Mouse (Mus musculus): ENCODE data around the gene Rpl36a. TPM values are rescaled to one million over a fixed set of nuclear protein-coding genes. Genes with fewer than 3 reads are reported as not detected.

The Rpl36a gene
- polyA plus RNA-seq, 1 experiment, result 699 TPM

DNA sequence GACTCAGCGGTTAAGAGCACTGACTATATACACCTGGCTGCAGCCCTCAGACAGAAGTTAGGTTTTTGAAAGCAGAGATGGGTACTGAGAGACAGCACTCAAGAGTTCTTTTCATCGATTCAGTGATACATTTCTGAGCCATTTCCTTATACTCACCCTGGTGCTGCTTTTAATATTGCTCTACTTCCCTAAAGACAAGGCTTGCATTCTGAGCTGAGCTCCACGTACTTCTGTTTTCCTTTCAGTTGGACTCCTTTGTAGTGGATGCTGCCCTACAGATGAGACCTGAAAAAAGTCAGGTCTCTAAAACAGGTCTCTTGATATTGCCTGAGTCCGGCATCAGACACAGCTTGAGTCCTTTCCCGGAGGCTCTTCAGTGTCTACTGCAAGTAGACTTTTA is 47.3 kb downstream of the Rpl36a start:
- DNase-seq (ENCODE audit: low read depth), result no peak
- no peak for TF ChIP-seq CTCF (IDR thresholded peaks at IDR 0.05; ENCODE audit: borderline replicate concordance, extremely low read depth, insufficient read depth, insufficient read length)
- TF ChIP-seq POLR2A (IDR thresholded peaks at IDR 0.05; ENCODE audit: borderline replicate concordance, extremely low read depth, insufficient read depth, insufficient read length, poor library complexity, severe bottlenecking), result no peak

DNA sequence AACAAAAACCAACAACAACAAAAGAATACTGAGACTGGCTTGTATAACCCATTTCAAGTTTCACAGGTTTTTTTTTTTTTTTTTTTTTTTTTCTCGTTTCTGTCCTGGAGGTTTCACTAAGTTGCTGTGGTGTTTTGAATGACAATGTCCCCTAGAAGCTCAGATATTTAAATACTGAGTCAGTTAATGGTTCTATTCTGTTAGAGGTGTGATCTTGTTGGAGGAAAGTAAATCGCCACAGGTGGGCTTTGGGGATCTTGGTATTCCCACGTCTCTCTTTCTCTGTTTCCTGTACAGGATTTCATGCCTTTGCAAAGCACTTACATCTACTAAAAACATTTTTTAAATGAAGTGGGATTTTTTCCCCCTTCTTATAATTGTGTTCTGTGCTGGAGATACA is 49.7 kb downstream of the Rpl36a start:
- no peak for DNase-seq (ENCODE audit: low read depth)
- TF ChIP-seq POLR2A (IDR thresholded peaks at IDR 0.05; ENCODE audit: borderline replicate concordance, extremely low read depth, insufficient read depth, insufficient read length, poor library complexity, severe bottlenecking) (no peak), CTCF (IDR thresholded peaks at IDR 0.05; ENCODE audit: borderline replicate concordance, extremely low read depth, insufficient read depth, insufficient read length) (no peak)

DNA sequence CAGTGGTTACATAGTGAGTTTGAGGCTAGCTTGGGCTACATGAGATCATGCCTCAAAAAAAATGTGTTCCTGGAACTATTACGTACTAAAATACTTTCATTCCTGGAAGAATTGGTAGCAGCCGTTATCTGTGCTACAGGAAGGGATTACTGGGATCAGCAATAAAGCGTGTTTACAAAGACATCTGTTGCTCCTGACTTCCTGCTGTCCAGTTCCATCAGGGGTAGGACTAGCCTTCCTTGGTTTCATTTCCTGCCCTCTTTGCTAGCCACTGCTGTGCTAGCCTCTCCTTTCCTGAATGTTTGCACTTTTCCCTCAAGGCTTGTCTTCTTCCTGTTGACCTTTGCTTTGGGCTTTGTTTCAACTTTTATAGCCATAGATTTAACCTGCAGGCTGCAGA is 50.4 kb downstream of the Rpl36a start:
- no peak for DNase-seq (ENCODE audit: low read depth)

More for the DNA sequence above, 50.4 kb downstream of the Rpl36a start:
- TF ChIP-seq CTCF (IDR thresholded peaks at IDR 0.05; ENCODE audit: borderline replicate concordance, extremely low read depth, insufficient read depth, insufficient read length) (no peak), POLR2A (IDR thresholded peaks at IDR 0.05; ENCODE audit: borderline replicate concordance, extremely low read depth, insufficient read depth, insufficient read length, poor library complexity, severe bottlenecking) (no peak)

Other genes starting within 250 kb of the Rpl36a start
- 32.4 and 42.6 TPM in 2 replicates for gene Drp2, start 181.1 kb upstream of the Rpl36a start, polyA plus RNA-seq (2012; rRNA removed)
- gene Taf7l, start 109.2 kb upstream of the Rpl36a start, polyA plus RNA-seq (2012; rRNA removed), result 0.03 and 0.14 TPM in 2 replicates
- 11.3 and 12.8 TPM in 2 replicates for gene Timm8a1, start 43.8 kb upstream of the Rpl36a start, polyA plus RNA-seq (2012; rRNA removed)
- 0.33 and 0.39 TPM in 2 replicates for gene Btk, start 2.1 kb upstream of the Rpl36a start, polyA plus RNA-seq (2012; rRNA removed)
- gene Gla, start 15.5 kb downstream of the Rpl36a start, polyA plus RNA-seq (2012; rRNA removed), result 3.4 and 3.6 TPM in 2 replicates
- gene Hnrnph2, start 15.5 kb downstream of the Rpl36a start, polyA plus RNA-seq (2012; rRNA removed), result 78.4 and 86.1 TPM in 2 replicates
- gene Armcx4, start 100.9 kb downstream of the Rpl36a start, polyA plus RNA-seq (2012; rRNA removed), result 19.9 and 35.7 TPM in 2 replicates
- gene Armcx1, start 132.3 kb downstream of the Rpl36a start, polyA plus RNA-seq (2012; rRNA removed), result 59.4 and 66.0 TPM in 2 replicates
- gene Armcx6, start 165.8 kb downstream of the Rpl36a start, polyA plus RNA-seq (2012; rRNA removed), result 32.9 and 38.0 TPM in 2 replicates
- gene Armcx3, start 170.9 kb downstream of the Rpl36a start, polyA plus RNA-seq (2012; rRNA removed), result 41.3 TPM in 2 replicates
- gene Armcx2, start 223.6 kb downstream of the Rpl36a start, polyA plus RNA-seq (2012; rRNA removed), result 88.0 and 110 TPM in 2 replicates